Mouse (Mus musculus) liver, embryonic 12.5 days (tissue): ENCODE results near the gene Nanos3. TPM values are rescaled to one million over a fixed set of nuclear protein-coding genes. Genes with fewer than 3 reads are reported as not detected.

Experiments
- ATAC-seq: fragments of 200-750 bp; cut with Nextera tagmentation; 2 replicates; pipeline ENCODE4 v1.8.0; 2017; ENCODE audit warnings: moderate number of reproducible peaks, mild to moderate bottlenecking, moderate library complexity
- H3K27ac ChIP-seq: fragments of 300-500 bp; sonication (generic); 2 replicates; pipeline ENCODE4 v1.5.1; 2016; ENCODE audit warnings: mild to moderate bottlenecking
- H3K27me3 ChIP-seq: fragments of 300-500 bp; sonication (generic); replicated peaks from 2 replicates; pipeline ENCODE4 v1.6.1; 2016; ENCODE audit warnings: mild to moderate bottlenecking, moderate library complexity
- H3K36me3 ChIP-seq: fragments of 300-500 bp; sonication (generic); 2 replicates; pipeline ENCODE4 v1.6.1; 2016; ENCODE audit warnings: mild to moderate bottlenecking, moderate library complexity
- H3K4me1 ChIP-seq: fragments of 300-500 bp; sonication (generic); 2 replicates; pipeline ENCODE4 v1.6.1; 2016
- H3K4me2 ChIP-seq: fragments of 300-500 bp; sonication (generic); 2 replicates; pipeline ENCODE4 v1.6.1; 2016; ENCODE audit warnings: mild to moderate bottlenecking, moderate library complexity
- H3K4me3 ChIP-seq: fragments of 300-500 bp; sonication (generic); 2 replicates; pipeline ENCODE4 v1.5.1; 2016; ENCODE audit warnings: mild to moderate bottlenecking, moderate library complexity
- H3K9ac ChIP-seq: fragments of 300-500 bp; sonication (generic); 2 replicates; pipeline ENCODE4 v1.6.1; 2016; ENCODE audit warnings: mild to moderate bottlenecking, moderate library complexity
- H3K9me3 ChIP-seq: fragments of 300-500 bp; sonication (generic); replicated peaks from 2 replicates; pipeline ENCODE4 v1.6.1; 2016; ENCODE audit warnings: mild to moderate bottlenecking, moderate library complexity
- WGBS: fragments of 180-500 bp; shearing (Covaris S2); methylation state at CpG from one replicate; pipeline ENCODE4 v1.1.7; 2016; ENCODE audit not compliant: insufficient replicate concordance; 5-methylcytosine and 5-hydroxymethylcytosine counted together
- polyA plus RNA-seq: library from polyadenylated mRNA; unstranded; fragments of >200 nt; fragmentation: Nextera tagmentation; extraction: Ambion mirVana; gene quantifications from 2 replicates; pipeline ENCODE4 v1.2.1, GENCODE M21; 2016

Gene Nanos3
- polyA plus RNA-seq, 1 experiment from 2014 or later = 0.61 TPM

- H3K4me2 ChIP-seq = no peak overlapping the region
- peaks cover 61% of the 10 kb centered on the region for H3K36me3 ChIP-seq
- peaks cover 30% of the 10 kb centered on the region for H3K4me1 ChIP-seq
- no peak for ATAC-seq
- H3K27me3 ChIP-seq = no peaks in the 10 kb centered on the region; the same call in 1 of the 2 replicates
- H3K9me3 ChIP-seq = no peaks in the 10 kb centered on the region
- H3K9ac ChIP-seq = no peak overlapping the region
- H3K27ac ChIP-seq = peak overlapping the region; percentile 65; the same call in 1 of the 2 replicates
- H3K4me3 ChIP-seq = no peak overlapping the region
- WGBS = 59% methylated on average over 17 of the region's 17 CpGs
Measured at GRCm38 (mm10) chr8:84208381-84209380, 23.7 kb upstream of the Nanos3 start.

- H3K4me3 ChIP-seq = no peak overlapping the region
- H3K9ac ChIP-seq = no peak overlapping the region
- H3K36me3 ChIP-seq = peaks cover 52% of the 10 kb centered on the region
- no peaks in the 10 kb centered on the region for H3K9me3 ChIP-seq
- no peak for ATAC-seq
- H3K4me1 ChIP-seq = peaks cover 39% of the 10 kb centered on the region
- 0 out of 2 replicates have a peak overlapping the region, but pooled peaks have one; percentile 3 for H3K4me2 ChIP-seq
- peak overlapping the region; percentile 65 for H3K27ac ChIP-seq
- 38% methylated on average over 7 of the region's 7 CpGs for WGBS
- peaks cover 8% of the 10 kb centered on the region for H3K27me3 ChIP-seq
Measured at GRCm38 (mm10) chr8:84207811-84208210, 22.8 kb upstream of the Nanos3 start.

GRCm38 (mm10) chr8:84206666-84207065, 21.6 kb upstream of the Nanos3 start:
- Histone ChIP-seq H3K9me3 (no peaks in the 10 kb centered on the region), H3K4me3 (no peak overlapping the region), H3K4me1 (peaks cover 51% of the 10 kb centered on the region), H3K4me2 (no peak overlapping the region), H3K9ac (no peak overlapping the region), H3K36me3 (peaks cover 43% of the 10 kb centered on the region), H3K27me3 (peaks cover 20% of the 10 kb centered on the region), H3K27ac (no peak overlapping the region)
- 73% methylated on average over 3 of the region's 3 CpGs for whole genome bisulfite sequencing
- ATAC-seq = no peak

GRCm38 (mm10) chr8:84205073-84205472, 20.1 kb upstream of the Nanos3 start:
- 82% methylated on average over 5 of the region's 5 CpGs for WGBS
- Histone ChIP-seq H3K9me3 (no peaks in the 10 kb centered on the region), H3K4me3 (no peak overlapping the region), H3K27ac (no peak overlapping the region), H3K9ac (no peak overlapping the region), H3K27me3 (peaks cover 35% of the 10 kb centered on the region), H3K4me2 (no peak overlapping the region), H3K4me1 (peaks cover 62% of the 10 kb centered on the region), H3K36me3 (peaks cover 36% of the 10 kb centered on the region)
- ATAC-seq = no peak

- peak; percentile 21 for ATAC-seq
- Histone ChIP-seq H3K27ac (peak overlapping the region; percentile 76), H3K4me2 (peak overlapping the region; percentile 90), H3K4me1 (peaks cover 68% of the 10 kb centered on the region), H3K4me3 (peak overlapping the region; percentile 48), H3K9me3 (no peaks in the 10 kb centered on the region), H3K27me3 (peaks cover 41% of the 10 kb centered on the region), H3K36me3 (peaks cover 32% of the 10 kb centered on the region), H3K9ac (peak overlapping the region; percentile 62)
- WGBS = 27% methylated on average over 13 of the region's 13 CpGs
Measured at GRCm38 (mm10) chr8:84203975-84204772, 19.2 kb upstream of the Nanos3 start.

- peak overlapping the region; percentile 62 for H3K9ac ChIP-seq
- no peaks in the 10 kb centered on the region for H3K9me3 ChIP-seq
- H3K4me2 ChIP-seq = peak overlapping the region; percentile 90
- H3K27me3 ChIP-seq = peaks cover 41% of the 10 kb centered on the region
- peaks cover 70% of the 10 kb centered on the region for H3K4me1 ChIP-seq
- WGBS = 5% methylated on average over 34 of the region's 34 CpGs
- peak; percentile 37 for ATAC-seq
- peaks cover 23% of the 10 kb centered on the region for H3K36me3 ChIP-seq
- H3K4me3 ChIP-seq = peak overlapping the region; percentile 48
- H3K27ac ChIP-seq = peak overlapping the region; percentile 76
Measured at GRCm38 (mm10) chr8:84202938-84203917, 18.2 kb upstream of the Nanos3 start.

GRCm38 (mm10) chr8:84202466-84202865, 17.4 kb upstream of the Nanos3 start:
- WGBS = 50% methylated on average over 9 of the region's 9 CpGs
- H3K9ac ChIP-seq = no peak overlapping the region; the same call in 1 of the 2 replicates
- H3K4me1 ChIP-seq = peaks cover 70% of the 10 kb centered on the region
- peaks cover 41% of the 10 kb centered on the region for H3K27me3 ChIP-seq
- H3K4me3 ChIP-seq = peak overlapping the region; percentile 62
- peak overlapping the region; percentile 76 for H3K27ac ChIP-seq
- H3K4me2 ChIP-seq = peak overlapping the region; percentile 90
- H3K36me3 ChIP-seq = peaks cover 21% of the 10 kb centered on the region
- H3K9me3 ChIP-seq = no peaks in the 10 kb centered on the region
- no peak for ATAC-seq

- Histone ChIP-seq H3K9ac (peak overlapping the region; percentile 78), H3K36me3 (peaks cover 18% of the 10 kb centered on the region), H3K4me3 (peak overlapping the region; percentile 62), H3K4me2 (peak overlapping the region; percentile 90), H3K4me1 (peaks cover 72% of the 10 kb centered on the region), H3K27me3 (peaks cover 41% of the 10 kb centered on the region), H3K9me3 (no peaks in the 10 kb centered on the region), H3K27ac (peak overlapping the region; percentile 86)
- ATAC-seq = no peak
- 30% methylated on average over 15 of the region's 15 CpGs for WGBS
Measured at GRCm38 (mm10) chr8:84201545-84202245, 16.7 kb upstream of the Nanos3 start.

GRCm38 (mm10) chr8:84200652-84201544, 15.9 kb upstream of the Nanos3 start:
- peak overlapping the region; percentile 86 for H3K27ac ChIP-seq
- 0 out of 2 replicates have a peak, but pooled peaks have one; percentile 3 for ATAC-seq

GRCm38 (mm10) chr8:84200126-84200555, 15.1 kb upstream of the Nanos3 start:
- Histone ChIP-seq H3K27me3 (peaks cover 41% of the 10 kb centered on the region), H3K4me1 (peaks cover 72% of the 10 kb centered on the region), H3K4me2 (peak overlapping the region; percentile 90), H3K36me3 (peaks cover 4% of the 10 kb centered on the region; the same call in 1 of the 2 replicates), H3K9me3 (no peaks in the 10 kb centered on the region), H3K9ac (peak overlapping the region; percentile 78; the same call in 1 of the 2 replicates), H3K27ac (peak overlapping the region; percentile 86), H3K4me3 (peak overlapping the region; percentile 62)
- no peak for ATAC-seq
- WGBS = 33% methylated on average over 8 of the region's 8 CpGs

More at GRCm38 (mm10) chr8:84200652-84201544, 15.9 kb upstream of the Nanos3 start:
- no peaks in the 10 kb centered on the region for H3K9me3 ChIP-seq
- H3K9ac ChIP-seq = peak overlapping the region; percentile 78
- peaks cover 72% of the 10 kb centered on the region for H3K4me1 ChIP-seq
- H3K4me2 ChIP-seq = peak overlapping the region; percentile 90
- H3K27me3 ChIP-seq = peaks cover 41% of the 10 kb centered on the region
- H3K36me3 ChIP-seq = peaks cover 12% of the 10 kb centered on the region
- 2% methylated on average over 53 of the region's 70 CpGs for WGBS
- peak overlapping the region; percentile 62 for H3K4me3 ChIP-seq
